Mouse (Mus musculus): ENCODE results near the gene Esrra. TPM values are rescaled to one million over a fixed set of nuclear protein-coding genes. Genes with fewer than 3 reads are reported as not detected.
A peak's percentile ranks its signal among the peaks of the same experiment; 100 is the strongest.

Esrra gene
- total and polyA plus RNA-seq, 3 experiments, result 135 to 180 (median 156) TPM

DNA sequence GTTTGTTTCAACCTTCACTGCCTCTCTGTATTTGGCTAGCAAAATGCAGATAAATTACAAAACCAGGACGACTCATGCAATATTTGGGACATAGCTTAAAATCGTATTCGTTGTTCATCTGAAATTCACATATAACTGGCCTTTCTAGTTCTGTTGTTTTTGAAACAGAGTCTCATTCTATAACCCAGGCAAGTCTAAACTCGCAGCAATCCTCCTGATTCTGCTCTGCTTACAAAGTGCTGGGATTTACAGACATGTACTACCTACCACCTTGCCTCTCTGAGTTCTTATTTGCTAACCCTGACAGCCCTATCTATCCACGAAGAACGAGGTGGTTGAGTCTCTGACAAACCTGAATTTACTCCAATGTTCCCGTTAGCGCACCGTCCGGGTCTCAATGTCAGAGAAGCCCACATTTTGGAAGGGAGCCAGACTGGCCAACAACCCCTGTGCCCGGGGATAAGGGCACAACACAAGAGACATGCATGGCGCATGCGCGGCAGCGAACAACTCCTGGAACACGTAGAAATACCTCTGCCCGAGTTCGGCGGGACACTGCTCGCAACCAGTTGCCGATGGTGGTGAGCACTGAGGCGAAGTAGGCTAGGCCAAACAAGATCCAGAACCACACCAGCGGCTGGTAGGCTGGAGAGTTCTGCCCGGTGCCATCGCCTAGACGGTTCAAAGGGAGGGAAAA, 5.1 kb upstream of the Esrra start:
- H3K36me3 ChIP-seq (ENCODE audit: control insufficient read depth, insufficient read depth, low read length), result no peaks in the 10 kb centered on the region
- no peaks in the 10 kb centered on the region for H3K79me2 ChIP-seq (replicated peaks; ENCODE audit: control insufficient read depth, insufficient read depth, low read length)
- DNase-seq, result peak in 1 of 2 experiments; percentile 40
- TF ChIP-seq EP300 (IDR thresholded peaks at IDR 0.05; ENCODE audit: insufficient read depth, low read depth, low read length), result no peak
- TF ChIP-seq CTCF (IDR thresholded peaks at IDR 0.05), result no peak
- no peak for TF ChIP-seq POLR2A (IDR thresholded peaks at IDR 0.05; ENCODE audit: insufficient read depth, low read depth, low read length)
- 31% methylated on average over 26 of the region's 26 CpGs for WGBS
- no peak overlapping the region for H3K27ac ChIP-seq
- peaks cover 13% of the 10 kb centered on the region for H3K27me3 ChIP-seq (ENCODE audit: control insufficient read depth, insufficient read depth, low read length)
- intact Hi-C loops (cut with DNase I), result no loop called here
- H3K4me3 ChIP-seq, result no peak overlapping the region
- H3K4me1 ChIP-seq (ENCODE audit: control insufficient read depth, insufficient read depth, low read length), result peaks cover 9% of the 10 kb centered on the region
- H3K9ac ChIP-seq (ENCODE audit: low read depth, low read length), result no peak overlapping the region

GRCm38 (mm10) chr19:6925611-6926329, 4.2 kb upstream of the Esrra start:
- Histone ChIP-seq H3K27ac (no peak overlapping the region), H3K4me3 (no peak overlapping the region), H3K9ac (ENCODE audit: low read depth, low read length) (no peak overlapping the region), H3K4me1 (ENCODE audit: control insufficient read depth, insufficient read depth, low read length) (peaks cover 9% of the 10 kb centered on the region), H3K79me2 (replicated peaks; ENCODE audit: control insufficient read depth, insufficient read depth, low read length) (no peaks in the 10 kb centered on the region), H3K27me3 (ENCODE audit: control insufficient read depth, insufficient read depth, low read length) (peaks cover 13% of the 10 kb centered on the region), H3K36me3 (ENCODE audit: control insufficient read depth, insufficient read depth, low read length) (no peaks in the 10 kb centered on the region)
- TF ChIP-seq POLR2A (IDR thresholded peaks at IDR 0.05; ENCODE audit: insufficient read depth, low read depth, low read length) (no peak), EP300 (IDR thresholded peaks at IDR 0.05; ENCODE audit: insufficient read depth, low read depth, low read length) (no peak), CTCF (IDR thresholded peaks at IDR 0.05) (no peak)
- intact Hi-C loops (cut with DNase I), result loop anchor here (2.0 kb wide), 1 partner anchor 13 kb away; no protein-coding TSS in a partner anchor
- DNase-seq, result no peak
- 38% methylated on average over 40 of the region's 40 CpGs for WGBS

GRCm38 (mm10) chr19:6925307-6925573, 3.6 kb upstream of the Esrra start, which contains the start of gene Catsperz:
Gene Catsperz, minus strand, starts transcription at chr19:6925380.
- Histone ChIP-seq H3K4me1 (ENCODE audit: control insufficient read depth, insufficient read depth, low read length) (peaks cover 9% of the 10 kb centered on the region), H3K27me3 (ENCODE audit: control insufficient read depth, insufficient read depth, low read length) (peaks cover 13% of the 10 kb centered on the region), H3K79me2 (replicated peaks; ENCODE audit: control insufficient read depth, insufficient read depth, low read length) (no peaks in the 10 kb centered on the region), H3K27ac (no peak within 1 kb of the TSS), H3K4me3 (peak within 1 kb of the TSS; percentile 29; the same call in 1 of the 2 replicates), H3K9ac (ENCODE audit: low read depth, low read length) (peak within 1 kb of the TSS; percentile 36), H3K36me3 (ENCODE audit: control insufficient read depth, insufficient read depth, low read length) (no peaks in the 10 kb centered on the region)
- no peak for TF ChIP-seq CTCF (IDR thresholded peaks at IDR 0.05)
- TF ChIP-seq POLR2A (IDR thresholded peaks at IDR 0.05; ENCODE audit: insufficient read depth, low read depth, low read length), result no peak
- TF ChIP-seq EP300 (IDR thresholded peaks at IDR 0.05; ENCODE audit: insufficient read depth, low read depth, low read length), result no peak
- 6% methylated on average over 9 of the region's 9 CpGs for WGBS
- intact Hi-C loops (cut with DNase I), result loop anchor here (2.0 kb wide), 1 partner anchor 14 kb away; no protein-coding TSS in a partner anchor
- no peak for DNase-seq

DNA sequence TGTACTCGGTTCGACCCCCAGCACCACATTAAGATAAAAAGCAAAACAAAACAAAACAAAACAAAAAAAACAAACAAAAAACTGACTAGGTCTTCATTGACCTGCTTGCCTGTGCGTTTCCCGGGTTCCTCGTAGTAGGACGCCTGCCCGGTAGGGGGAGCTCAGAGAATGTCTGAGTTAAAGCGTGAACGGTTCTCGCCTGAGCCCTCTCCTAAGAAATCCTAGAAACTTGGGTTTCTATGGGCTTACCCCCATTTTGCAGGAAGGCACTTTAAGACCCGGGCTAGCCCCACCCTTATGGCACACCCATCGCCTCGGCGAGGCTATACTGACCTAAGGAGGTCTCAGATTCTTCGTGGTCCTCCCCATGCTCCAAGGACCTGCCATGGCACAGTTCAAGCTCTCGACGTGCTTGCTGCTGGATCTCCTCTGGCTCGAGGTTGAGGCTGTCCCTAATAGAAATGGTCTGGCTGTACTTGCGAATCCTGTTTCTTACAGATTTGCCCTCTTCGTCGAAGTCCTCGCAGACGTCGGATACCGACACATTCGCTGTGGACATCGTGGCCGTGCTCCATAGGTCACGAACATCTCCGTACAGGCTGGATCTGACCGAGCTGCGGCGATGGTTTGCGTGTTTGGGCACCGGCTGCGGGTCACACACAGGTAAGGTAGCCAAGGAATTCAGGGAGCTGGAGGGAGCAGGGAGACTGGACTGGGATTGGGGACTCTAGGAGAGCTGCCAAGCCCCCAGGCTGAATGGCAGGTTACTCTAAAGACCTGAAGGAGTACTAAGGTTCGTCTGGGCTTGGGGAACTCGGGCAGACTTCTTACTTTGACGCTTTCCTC, 3.1 kb upstream of the Esrra start:
- Histone ChIP-seq H3K9ac (ENCODE audit: low read depth, low read length) (peak overlapping the region; percentile 36), H3K4me3 (peak overlapping the region; percentile 29; the same call in 1 of the 2 replicates), H3K27ac (no peak overlapping the region), H3K4me1 (ENCODE audit: control insufficient read depth, insufficient read depth, low read length) (peaks cover 10% of the 10 kb centered on the region), H3K79me2 (replicated peaks; ENCODE audit: control insufficient read depth, insufficient read depth, low read length) (no peaks in the 10 kb centered on the region), H3K27me3 (ENCODE audit: control insufficient read depth, insufficient read depth, low read length) (peaks cover 13% of the 10 kb centered on the region), H3K36me3 (ENCODE audit: control insufficient read depth, insufficient read depth, low read length) (no peaks in the 10 kb centered on the region)
- peak; percentile 85 to 91 for DNase-seq
- TF ChIP-seq POLR2A (IDR thresholded peaks at IDR 0.05; ENCODE audit: insufficient read depth, low read depth, low read length), result no peak
- TF ChIP-seq CTCF (IDR thresholded peaks at IDR 0.05), result peak; percentile 97
- TF ChIP-seq EP300 (IDR thresholded peaks at IDR 0.05; ENCODE audit: insufficient read depth, low read depth, low read length), result 0 out of 2 replicates have a peak, but pooled peaks have one; percentile 35
- 5% methylated on average over 39 of the region's 39 CpGs for WGBS
- intact Hi-C loops (cut with DNase I), result loop anchor here (1.0 to 2.0 kb wide), 4 partner anchors 14 to 96 kb away; no protein-coding TSS in a partner anchor

DNA sequence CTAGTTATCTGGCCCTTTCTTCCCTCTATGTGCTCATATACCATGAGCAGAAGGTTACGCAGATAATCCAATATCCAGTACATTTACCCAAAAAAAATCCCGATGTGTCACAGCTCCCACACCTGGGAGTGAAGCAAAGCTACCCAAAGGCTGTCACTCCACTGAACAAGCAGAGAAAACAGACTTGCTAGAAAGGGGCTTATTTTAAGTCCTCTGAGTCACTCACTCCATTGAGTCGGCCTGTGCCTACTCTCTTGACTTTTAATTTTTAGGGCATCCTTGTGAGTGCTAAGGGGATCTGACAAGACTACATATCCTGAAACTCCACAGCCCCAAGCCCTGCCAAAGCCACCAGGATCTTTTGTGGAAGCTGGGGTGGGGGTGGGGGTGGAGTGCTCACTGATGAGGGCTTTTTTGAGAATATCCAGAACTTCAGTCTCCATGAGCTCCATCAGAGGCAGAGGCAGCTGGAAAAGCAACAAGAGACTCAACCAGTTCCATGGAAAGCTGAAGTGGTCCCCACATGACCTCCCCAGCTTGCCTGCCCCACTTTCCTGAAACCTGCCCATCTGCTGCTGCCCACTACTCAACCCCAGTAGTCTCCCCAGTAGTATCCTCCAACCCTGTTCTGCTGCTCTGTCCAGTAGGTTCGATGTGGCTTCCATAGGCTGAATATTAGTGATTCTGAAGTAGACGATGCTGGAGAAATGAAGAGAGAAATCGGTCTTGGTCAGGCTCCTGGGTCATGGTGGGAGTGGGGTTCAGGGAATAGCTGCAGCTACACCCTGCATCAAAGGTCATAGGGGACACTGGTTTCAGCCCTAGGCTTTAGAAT, 1.5 kb upstream of the Esrra start:
- Histone ChIP-seq H3K27me3 (ENCODE audit: control insufficient read depth, insufficient read depth, low read length) (peaks cover 12% of the 10 kb centered on the region), H3K27ac (peak overlapping the region; percentile 92), H3K4me1 (ENCODE audit: control insufficient read depth, insufficient read depth, low read length) (peaks cover 10% of the 10 kb centered on the region), H3K9ac (ENCODE audit: low read depth, low read length) (peak overlapping the region; percentile 48; the same call in 1 of the 2 replicates), H3K36me3 (ENCODE audit: control insufficient read depth, insufficient read depth, low read length) (no peaks in the 10 kb centered on the region), H3K4me3 (no peak overlapping the region; the same call in 1 of the 2 replicates), H3K79me2 (replicated peaks; ENCODE audit: control insufficient read depth, insufficient read depth, low read length) (no peaks in the 10 kb centered on the region)
- TF ChIP-seq CTCF (IDR thresholded peaks at IDR 0.05) (no peak), POLR2A (IDR thresholded peaks at IDR 0.05; ENCODE audit: insufficient read depth, low read depth, low read length) (no peak), EP300 (IDR thresholded peaks at IDR 0.05; ENCODE audit: insufficient read depth, low read depth, low read length) (no peak)
- DNase-seq, result no peak
- intact Hi-C loops (cut with DNase I), result no loop called here
- WGBS, result 73% methylated on average over 6 of the region's 6 CpGs
